Mouse (Mus musculus) liver, adult 2 months (tissue): ENCODE data around the gene Rer1.

ENCODE experiments used
- CTCF ChIP-seq: fragments of 200-500 bp; IDR thresholded peaks from 2 replicates; pipeline ENCODE4 v1.5.1; 2011; ENCODE audit warnings: low read depth, low read length, control low read depth
- POLR2A ChIP-seq: fragments of 200-500 bp; IDR thresholded peaks from 2 replicates; pipeline ENCODE4 v1.6.1; 2011; ENCODE audit warnings: low read length, control low read depth; ENCODE audit not compliant: insufficient read depth; ENCODE audit errors: extremely low read depth

DNA sequence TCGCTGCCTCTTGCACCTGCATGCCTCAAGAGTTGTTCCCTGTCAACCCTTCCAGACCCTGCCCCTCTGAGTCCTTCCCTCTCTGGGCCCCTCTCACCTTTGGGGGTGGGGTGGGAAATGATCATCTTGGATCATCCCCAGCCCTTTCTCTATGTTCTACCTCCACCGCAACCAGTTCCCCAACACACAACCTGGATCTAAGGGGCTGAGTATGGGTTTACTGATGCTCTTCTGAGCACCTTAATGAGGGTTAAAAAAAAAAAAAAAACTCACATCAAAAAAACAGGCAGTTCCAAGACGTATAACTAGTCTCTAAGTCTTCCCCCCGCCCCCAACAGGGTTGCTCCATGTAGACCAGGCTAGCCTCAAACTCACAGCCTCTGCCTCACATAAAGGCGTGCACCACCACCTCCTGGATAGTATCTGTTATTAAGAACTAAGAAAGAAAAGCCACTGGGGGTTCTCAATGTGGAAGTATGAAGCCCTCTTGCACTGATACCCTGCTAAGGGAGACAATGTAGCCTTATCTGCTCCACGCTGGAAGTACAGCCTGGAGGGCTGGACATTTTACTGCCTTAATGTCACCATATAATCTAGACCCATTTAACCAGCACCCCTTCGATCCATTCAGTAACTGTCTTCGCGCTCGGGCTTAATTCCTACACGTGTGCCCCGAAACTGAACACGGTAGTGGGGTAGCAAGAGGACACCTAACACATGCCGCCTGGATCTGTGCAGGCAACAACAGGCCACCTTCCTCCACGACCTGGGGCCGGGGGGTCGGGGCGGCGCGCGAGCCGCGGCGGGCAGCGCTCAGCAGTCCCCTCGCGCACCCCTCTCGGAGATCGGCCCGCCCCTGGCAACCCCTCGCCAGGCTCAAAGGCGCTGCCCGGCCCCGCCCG is 725 bp downstream of the Rer1 start:
- TF ChIP-seq CTCF (no peak), POLR2A (no peak)
